ENCODE assay signal across 20 mouse cellular contexts in the genomic region with DNA sequence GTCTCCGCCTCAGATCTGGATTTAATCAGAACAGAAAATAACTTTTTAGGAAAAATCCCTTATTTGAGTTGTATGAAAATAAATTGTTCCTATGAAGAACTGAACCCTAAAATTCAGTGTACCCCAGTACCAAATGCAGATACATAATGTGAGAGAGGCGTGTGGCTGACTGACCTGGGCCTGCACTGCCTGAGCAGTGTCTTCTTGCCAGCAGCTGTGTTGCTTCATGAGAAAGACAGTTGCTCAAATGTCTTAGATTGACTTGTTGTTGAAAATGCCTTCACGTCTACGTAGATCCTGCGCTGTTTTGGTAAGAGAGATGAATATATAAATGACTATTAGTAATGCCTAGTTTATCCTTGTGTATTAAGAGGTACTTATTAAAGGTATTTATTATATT.
"Had no signal": no experiment of that assay in that cellular context is flagged by ENCODE, and none has a peak within 500 bp of the region (broad histone marks: within the 10 kb centered on the region; RNA-seq: fewer than 3 reads in every experiment).

No protein-coding gene starts in this region.

- H3K36me3 ChIP-seq: kidney, embryonic 15.5 days; limb, embryonic 12.5 days; limb, embryonic 15.5 days; midbrain, embryonic 13.5 days had no signal

- ATAC-seq: liver, postnatal 0 days; lung, postnatal 0 days; midbrain, embryonic 13.5 days; midbrain, embryonic 16.5 days had no signal

- DNase-seq: kidney, adult 11 months; kidney, adult 8-10 months; kidney, postnatal 10 days; kidney, postnatal 36 days; left cerebral cortex, postnatal 4 days; liver, postnatal 0 days; lung, embryonic 14.5 days; right cerebral cortex, adult 18-20 months; right cerebral cortex, postnatal 14 days; right cerebral cortex, postnatal 4 days; thymus, postnatal 25 days had no signal

- H3K4me2 ChIP-seq: kidney, embryonic 15.5 days; limb, embryonic 12.5 days; limb, embryonic 15.5 days; liver, embryonic 11.5 days; lung, embryonic 14.5 days; midbrain, embryonic 13.5 days had no signal

- H3K9ac ChIP-seq: kidney, embryonic 15.5 days; limb, embryonic 12.5 days; limb, embryonic 15.5 days; liver, embryonic 14.5 days; liver, postnatal 0 days; lung, embryonic 14.5 days; midbrain, embryonic 13.5 days had no signal

- H3K27ac ChIP-seq: kidney, embryonic 15.5 days; limb, embryonic 12.5 days; liver, embryonic 14.5 days; macrophage; midbrain, embryonic 13.5 days had no signal

- H3K9me3 ChIP-seq: kidney, embryonic 15.5 days; limb, embryonic 12.5 days; limb, embryonic 15.5 days; midbrain, embryonic 13.5 days had no signal

- H3K27me3 ChIP-seq: kidney, embryonic 15.5 days; limb, embryonic 15.5 days; midbrain, embryonic 13.5 days had no signal

- H3K4me3 ChIP-seq: kidney, embryonic 15.5 days; limb, embryonic 12.5 days; limb, embryonic 15.5 days; midbrain, embryonic 13.5 days had no signal
